Mouse (Mus musculus) ES-E14 (cell line): ENCODE measurements around the gene Hao2. TPM values are rescaled to one million over a fixed set of nuclear protein-coding genes. Genes with fewer than 3 reads are reported as not detected.

Experiments
- DNase-seq: peaks from one replicate; pipeline ENCODE4 v3.0.0-alpha.2; 2013; ENCODE audit warnings: low read depth, low spot score
- H3K27ac ChIP-seq: 2 replicates; pipeline ENCODE4 v1.5.1; 2012; ENCODE audit warnings: low read depth, mild to moderate bottlenecking, low read length, moderate library complexity, mixed read lengths; ENCODE audit not compliant: poor library complexity, insufficient read depth, severe bottlenecking
- H3K36me3 ChIP-seq: 2 replicates; pipeline ENCODE4 v1.6.1; 2012; ENCODE audit warnings: mild to moderate bottlenecking, low read length, moderate library complexity, mixed read lengths; ENCODE audit not compliant: control insufficient read depth, poor library complexity, insufficient read depth, severe bottlenecking
- H3K4me1 ChIP-seq, 2 experiments: fragments of 150-350 bp in 1 of 2; sonication (generic) in 1 of 2; 2 replicates each; pipeline ENCODE4 v1.6.1; 2012; ENCODE audit warnings: low read length in 2 of 2, mild to moderate bottlenecking in 1 of 2, mixed read lengths in 1 of 2; ENCODE audit not compliant: control insufficient read depth in 2 of 2, insufficient read depth in 2 of 2, poor library complexity in 1 of 2
- H3K4me3 ChIP-seq, 2 experiments: fragments of 150-350 bp in 1 of 2; sonication (generic) in 1 of 2; 2 replicates each; pipeline ENCODE4 v1.5.1; 2012; ENCODE audit warnings: low read length in 2 of 2, low read depth in 1 of 2, mild to moderate bottlenecking in 1 of 2, mixed read lengths in 1 of 2; ENCODE audit not compliant: insufficient read depth in 1 of 2, poor library complexity in 1 of 2, severe bottlenecking in 1 of 2
- H3K9ac ChIP-seq: 2 replicates; pipeline ENCODE4 v1.6.1; 2012; ENCODE audit warnings: low read depth, mild to moderate bottlenecking, low read length, mixed read lengths; ENCODE audit not compliant: poor library complexity, insufficient read depth, severe bottlenecking
- H3K9me3 ChIP-seq: fragments of 150-350 bp; sonication (generic); 2 replicates; pipeline ENCODE4 v1.6.1; 2012; ENCODE audit warnings: low read depth, mild to moderate bottlenecking, low read length; ENCODE audit not compliant: control insufficient read depth, insufficient read depth
- CHD2 ChIP-seq: IDR thresholded peaks from 2 replicates; pipeline ENCODE4 v1.6.1; 2014; ENCODE audit warnings: mild to moderate bottlenecking, low read depth, low read length, inconsistent platforms
- HCFC1 ChIP-seq: IDR thresholded peaks from 2 replicates; pipeline ENCODE4 v1.6.1; 2012; ENCODE audit warnings: low read length, inconsistent platforms, borderline replicate concordance; ENCODE audit not compliant: insufficient read depth
- MAFK ChIP-seq: IDR thresholded peaks from 2 replicates; pipeline ENCODE4 v1.6.1; 2014; ENCODE audit warnings: mild to moderate bottlenecking, low read depth, low read length, inconsistent platforms; ENCODE audit not compliant: insufficient read depth
- ZC3H11A ChIP-seq: IDR thresholded peaks from 2 replicates; pipeline ENCODE4 v1.6.1; 2012; ENCODE audit warnings: low read depth, mild to moderate bottlenecking, inconsistent platforms, low read length, borderline replicate concordance
- ZNF384 ChIP-seq: IDR thresholded peaks from 2 replicates; pipeline ENCODE4 v1.6.1; 2012; ENCODE audit warnings: low read depth, low read length, inconsistent platforms
- in situ Hi-C, 2 experiments: fragments of 600-800 bp; cut with MboI; formaldehyde crosslinking; loops; one replicate each; pipeline ENCODE4 v1.15.1; 2025; ENCODE audit warnings: low sequenced_read_pairs in 2 of 2, inconsistent platforms in 1 of 2; ENCODE audit not compliant: unreplicated experiment in 2 of 2
- total RNA-seq: library from RNA; depleted of rRNA; stranded (reverse); fragments of 300-350 nt; gene quantifications from 2 replicates; pipeline ENCODE4 v1.2.3, GENCODE M21; 2012

The Hao2 gene
- total RNA-seq, 1 experiment: not detected

DNA sequence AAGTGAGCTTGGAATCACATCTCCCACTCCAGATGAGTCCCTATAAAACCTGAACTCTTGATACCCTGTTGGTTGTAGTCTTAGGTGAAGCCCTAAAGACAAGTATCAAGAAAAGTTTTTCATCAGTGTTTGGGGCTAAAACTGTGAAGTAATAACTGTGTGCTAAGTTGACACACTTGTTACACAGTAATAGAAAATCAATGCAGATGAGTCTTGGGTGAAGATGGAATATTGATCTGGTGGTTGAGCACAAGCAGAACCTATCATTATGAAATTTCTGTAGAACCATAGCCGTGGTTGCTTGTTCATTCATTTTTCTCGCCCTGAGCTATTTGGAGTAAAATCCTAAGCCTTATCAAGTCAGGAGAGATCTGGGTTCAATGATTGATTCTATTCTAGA, 24.8 kb downstream of the Hao2 start:
- Histone ChIP-seq H3K9ac (no peak overlapping the region), H3K9me3 (no peaks in the 10 kb centered on the region), H3K4me3 (no peak overlapping the region), H3K36me3 (no peaks in the 10 kb centered on the region), H3K4me1 (no peaks in the 10 kb centered on the region), H3K27ac (no peak overlapping the region)
- in situ Hi-C loops: no loop called here
- TF ChIP-seq HCFC1 (no peak), CHD2 (no peak), ZNF384 (no peak), MAFK (no peak)
- no peak for DNase-seq

DNA sequence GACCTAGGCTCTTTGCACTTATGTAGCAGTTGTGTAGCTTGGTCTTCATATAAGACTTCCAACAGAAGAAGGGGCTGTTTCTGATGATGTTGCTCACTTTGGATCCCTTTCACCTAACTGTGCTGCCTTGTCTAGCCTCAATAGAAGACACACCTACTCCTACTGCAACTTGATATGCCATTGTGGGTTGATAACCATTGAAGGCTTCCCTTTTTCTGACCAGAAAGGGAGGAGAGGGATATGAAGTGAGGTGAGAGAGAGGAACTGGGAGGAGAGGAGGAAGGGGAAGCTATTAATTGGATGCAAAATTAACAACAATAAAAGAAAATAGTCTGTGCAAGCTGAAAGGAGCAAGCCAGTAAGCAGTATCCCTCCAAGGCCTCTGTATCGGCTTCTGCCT, 30.2 kb downstream of the Hao2 start:
- H3K27ac ChIP-seq: no peak overlapping the region
- no peak overlapping the region for H3K4me3 ChIP-seq
- no peak for DNase-seq
- in situ Hi-C loops: no loop called here
- no peaks in the 10 kb centered on the region for H3K9me3 ChIP-seq
- TF ChIP-seq ZNF384 (no peak), MAFK (no peak)
- H3K9ac ChIP-seq: no peak overlapping the region
- H3K36me3 ChIP-seq: no peaks in the 10 kb centered on the region
- H3K4me1 ChIP-seq: no peaks in the 10 kb centered on the region

DNA sequence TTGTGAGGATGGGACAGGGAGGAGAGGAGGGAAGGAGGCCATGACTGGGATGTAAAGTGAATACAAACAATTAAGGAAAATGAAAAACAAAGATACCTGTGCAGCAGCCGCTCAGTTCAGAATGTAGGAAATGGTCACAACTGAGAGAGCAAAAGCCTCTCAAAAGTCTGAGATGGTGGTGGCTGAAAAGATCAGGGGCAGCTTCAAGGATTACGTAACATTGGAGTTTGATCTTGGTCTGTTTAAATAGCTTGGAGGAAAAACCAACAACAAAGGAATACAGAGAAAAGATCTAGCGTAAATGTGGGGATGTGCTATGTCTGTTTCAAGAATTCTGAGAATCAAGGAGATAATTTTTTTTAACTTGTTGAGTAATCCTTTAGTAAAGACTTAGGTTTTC, 33.5 kb downstream of the Hao2 start, which contains the start of gene Hsd3b1:
Gene Hsd3b1 (minus strand): TSS at position 219 of the 400 bp plus-strand sequence.
- H3K9me3 ChIP-seq: no peaks in the 10 kb centered on the region
- TF ChIP-seq ZC3H11A (no peak), ZNF384 (no peak), CHD2 (no peak), HCFC1 (no peak), MAFK (no peak)
- no peaks in the 10 kb centered on the region for H3K4me1 ChIP-seq
- no peaks in the 10 kb centered on the region for H3K36me3 ChIP-seq
- H3K27ac ChIP-seq: no peak within 1 kb of the TSS
- in situ Hi-C loops: no loop called here
- no peak for DNase-seq
- H3K9ac ChIP-seq: no peak within 1 kb of the TSS
- no peak within 1 kb of the TSS for H3K4me3 ChIP-seq

DNA sequence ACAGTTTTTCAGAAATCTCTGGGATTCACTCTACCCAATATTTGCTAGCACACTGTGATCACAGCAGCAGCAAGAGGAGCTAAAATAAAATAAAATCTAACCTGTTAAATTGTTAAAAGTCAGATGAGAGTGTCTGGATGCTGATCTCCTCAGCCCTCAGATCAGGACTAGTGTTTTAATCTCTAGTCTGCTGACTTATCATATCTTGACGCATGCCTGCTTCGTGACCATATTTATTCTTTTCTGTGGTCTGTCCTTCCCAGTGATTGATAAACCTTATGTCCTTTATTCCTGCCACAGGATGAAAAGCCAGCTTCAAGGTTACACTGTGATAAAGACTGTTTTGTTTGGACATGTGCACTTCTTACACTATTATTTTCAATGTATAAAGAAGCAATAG, 35.0 kb downstream of the Hao2 start:
- no peak for TF ChIP-seq CHD2
- TF ChIP-seq MAFK: no peak
- no peak for TF ChIP-seq HCFC1
- no peak for TF ChIP-seq ZC3H11A
- TF ChIP-seq ZNF384: no peak
- Histone ChIP-seq H3K27ac (no peak overlapping the region), H3K36me3 (no peaks in the 10 kb centered on the region), H3K9me3 (no peaks in the 10 kb centered on the region), H3K4me3 (no peak overlapping the region), H3K9ac (no peak overlapping the region), H3K4me1 (no peaks in the 10 kb centered on the region)
- no peak for DNase-seq
- in situ Hi-C loops: no loop called here

GRCm38 (mm10) chr3:98856892-98857291, 36.1 kb downstream of the Hao2 start:
- Histone ChIP-seq H3K27ac (no peak overlapping the region), H3K9me3 (no peaks in the 10 kb centered on the region), H3K4me1 (no peaks in the 10 kb centered on the region), H3K36me3 (no peaks in the 10 kb centered on the region), H3K9ac (no peak overlapping the region), H3K4me3 (no peak overlapping the region)
- in situ Hi-C loops: no loop called here
- DNase-seq: no peak
- TF ChIP-seq ZNF384 (no peak), HCFC1 (no peak), CHD2 (no peak), ZC3H11A (no peak), MAFK (no peak)
